Mouse (Mus musculus) cerebellum, adult 2 months (tissue): ENCODE measurements at regions not wholly inside any gene's neighbourhood (a gene's known extent, or its start where the extent isn't known, plus 50 kb on each side); places are given as distances from the start of the nearest gene placed in this dataset.

Experiments
- CTCF ChIP-seq: fragments of 200-500 bp; IDR thresholded peaks from 2 replicates; pipeline ENCODE4 v1.5.1; 2011; ENCODE audit warnings: low read depth, mild to moderate bottlenecking, control low read depth, low read length, moderate library complexity, borderline replicate concordance; ENCODE audit not compliant: insufficient read depth
- POLR2A ChIP-seq: fragments of 200-500 bp; IDR thresholded peaks from 2 replicates; pipeline ENCODE4 v1.6.1; 2011; ENCODE audit warnings: low read length, control low read depth, borderline replicate concordance; ENCODE audit not compliant: insufficient read depth

DNA sequence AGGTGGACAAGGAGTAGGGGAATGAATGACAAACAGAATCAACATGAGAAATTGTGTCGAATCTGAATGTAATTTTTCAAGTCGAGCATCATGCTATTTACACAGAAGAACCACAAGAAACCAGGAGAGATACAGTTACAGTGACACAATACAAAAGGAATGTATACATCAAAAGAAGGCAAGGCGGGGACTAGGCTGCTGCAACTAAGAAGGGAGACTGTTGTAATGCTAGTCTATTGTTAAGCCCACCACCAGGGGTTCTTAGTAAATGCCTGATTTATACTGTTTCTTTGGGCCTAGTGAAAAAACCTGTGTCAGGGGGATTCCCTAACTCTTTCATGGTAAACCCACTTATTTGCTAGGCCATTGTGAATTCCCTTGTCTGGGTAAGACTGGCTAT, 63.3 kb upstream of the Vegfc start:
- TF ChIP-seq CTCF (no peak), POLR2A (no peak)
